Mouse (Mus musculus) kidney, adult 18-20 months (tissue): ENCODE results near the gene Mcts1.

ENCODE experiments used
- DNase-seq: peaks from one replicate; pipeline ENCODE4 v3.0.0; 2021

The Mcts1 gene

GRCm38 (mm10) chrX:38656206-38656883 lies 56.0 kb downstream of the Mcts1 start:
- no peak for DNase-seq
